Mouse (Mus musculus) G1E-ER4 (cell line): ENCODE results near the gene Zmym4. TPM values are rescaled to one million over a fixed set of nuclear protein-coding genes. Genes with fewer than 3 reads are reported as not detected.

Experiments
- GATA1 ChIP-seq: IDR thresholded peaks from one replicate; pipeline ENCODE4 v1.8.0; 2012; ENCODE audit warnings: low read length, inconsistent platforms
- polyA plus RNA-seq: library from polyadenylated mRNA; stranded (reverse); fragments of >175 nt; gene quantifications from 2 replicates; pipeline ENCODE4 v1.2.3, GENCODE M21; 2012

The Zmym4 gene
- polyA plus RNA-seq, 1 experiment: 3.9 TPM

DNA sequence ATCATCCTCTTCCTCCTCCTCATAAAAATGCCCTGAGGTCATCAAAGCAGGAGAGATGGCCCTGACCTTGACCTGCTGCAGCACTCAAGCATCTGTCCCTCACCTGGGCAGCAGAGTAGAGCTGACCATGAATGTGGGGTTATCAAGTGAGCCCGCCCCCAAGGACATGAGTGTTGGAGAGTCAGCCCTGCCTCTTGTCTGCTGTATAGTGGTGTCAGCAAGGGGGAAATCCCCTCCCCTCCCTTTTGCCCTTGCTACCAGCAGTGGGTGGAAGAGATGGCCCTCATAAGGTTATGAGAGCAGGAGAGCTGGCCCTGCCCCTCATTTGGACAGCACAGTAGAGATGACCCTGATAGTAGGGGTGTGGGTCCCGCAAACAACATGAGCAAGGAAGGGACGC, 10.5 kb downstream of the Zmym4 start:
- TF ChIP-seq GATA1: no peak

DNA sequence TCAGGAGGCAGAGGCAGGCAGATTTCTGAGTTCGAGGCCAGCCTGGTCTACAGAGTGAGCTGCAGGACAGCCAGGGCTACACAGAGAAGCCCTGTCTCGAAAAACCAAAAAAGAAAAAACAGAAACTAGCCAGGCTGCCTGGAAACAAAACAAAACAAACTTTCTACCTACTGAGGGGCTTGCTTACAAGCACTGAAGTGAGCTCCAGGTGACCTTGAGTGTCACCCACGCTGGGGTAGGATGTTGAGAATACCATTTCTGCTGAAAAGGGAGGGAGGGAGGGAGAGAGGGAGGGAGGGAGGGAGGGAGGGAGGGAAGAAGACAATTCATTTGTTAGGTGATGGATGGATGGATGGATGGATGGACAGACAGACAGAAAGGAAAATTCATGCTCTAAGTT, 24.5 kb downstream of the Zmym4 start:
- TF ChIP-seq GATA1: no peak

DNA sequence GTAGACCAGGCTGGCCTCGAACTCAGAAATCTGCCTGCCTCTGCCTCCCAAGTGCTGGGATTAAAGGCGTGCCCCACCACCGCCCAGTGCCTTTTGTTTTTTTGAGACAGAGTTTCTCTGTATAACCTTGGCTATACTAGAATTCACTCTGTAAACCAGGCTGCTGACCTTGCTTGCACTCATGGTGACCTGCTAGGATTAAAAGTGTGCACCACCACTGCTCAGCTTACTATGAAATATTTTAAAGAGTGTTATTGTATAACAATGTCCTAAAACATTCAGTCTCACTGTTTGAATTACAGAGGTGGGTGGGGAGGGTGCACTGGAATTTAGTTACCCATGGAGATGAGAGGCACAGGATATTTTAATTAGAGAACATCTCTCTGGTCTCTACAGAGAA, 25.1 kb downstream of the Zmym4 start:
- TF ChIP-seq GATA1: no peak

DNA sequence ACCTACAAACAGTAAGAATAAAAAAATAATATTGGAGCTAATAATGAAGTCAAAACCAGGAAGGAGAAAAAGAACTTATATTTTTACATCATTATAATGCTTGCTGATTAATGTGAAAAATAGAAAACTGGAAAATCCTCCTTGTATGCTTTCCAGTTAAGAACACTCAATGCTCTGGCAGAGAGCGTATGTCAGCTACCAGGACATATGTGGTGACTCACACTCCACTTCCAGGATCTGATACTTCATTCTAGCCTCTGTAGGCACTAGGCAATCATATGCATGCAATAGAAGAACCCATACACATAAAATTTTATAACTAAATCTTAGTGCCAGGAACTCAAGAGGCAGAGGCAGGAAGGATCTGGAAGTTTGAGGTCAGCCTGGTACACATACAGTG, 40.2 kb downstream of the Zmym4 start:
- TF ChIP-seq GATA1: no peak

DNA sequence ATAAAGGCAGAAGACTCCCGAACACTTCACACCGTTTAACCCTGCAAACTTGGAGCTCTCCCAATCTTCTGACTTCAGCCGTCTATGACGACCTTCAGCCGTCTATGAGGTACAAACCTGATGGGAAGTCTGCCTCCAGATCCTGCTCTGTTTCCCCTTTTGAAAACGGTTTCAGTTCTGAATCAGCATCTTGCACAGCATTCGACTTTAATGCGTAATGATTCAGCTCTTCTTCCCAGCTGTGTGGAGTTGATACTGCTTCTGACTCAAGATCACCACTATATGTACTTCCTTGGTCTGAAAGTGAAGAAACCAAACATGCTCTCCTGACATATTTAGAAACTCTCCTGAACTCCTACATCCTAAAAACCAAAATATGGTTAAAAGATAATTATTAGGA, 78.1 kb downstream of the Zmym4 start:
- TF ChIP-seq GATA1: no peak

DNA sequence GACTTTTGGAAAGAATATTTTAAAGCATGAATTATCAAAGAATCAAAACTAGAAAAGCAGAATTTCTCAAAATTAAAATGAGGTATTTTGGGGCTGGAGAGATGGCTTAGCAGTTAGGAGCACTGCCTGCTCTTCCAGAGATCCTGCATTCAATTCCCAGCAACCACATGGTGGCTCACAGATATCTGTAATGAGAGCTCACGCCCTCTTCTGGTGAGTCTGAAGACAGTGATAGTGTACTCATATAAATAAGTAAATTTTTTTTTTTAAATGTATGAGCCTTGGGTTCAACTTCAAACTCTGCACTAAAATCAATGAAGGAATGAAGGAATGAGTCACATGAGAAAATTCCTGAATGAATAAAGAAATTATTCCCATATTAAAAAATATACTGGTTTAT, 82.0 kb downstream of the Zmym4 start:
- no peak for TF ChIP-seq GATA1

DNA sequence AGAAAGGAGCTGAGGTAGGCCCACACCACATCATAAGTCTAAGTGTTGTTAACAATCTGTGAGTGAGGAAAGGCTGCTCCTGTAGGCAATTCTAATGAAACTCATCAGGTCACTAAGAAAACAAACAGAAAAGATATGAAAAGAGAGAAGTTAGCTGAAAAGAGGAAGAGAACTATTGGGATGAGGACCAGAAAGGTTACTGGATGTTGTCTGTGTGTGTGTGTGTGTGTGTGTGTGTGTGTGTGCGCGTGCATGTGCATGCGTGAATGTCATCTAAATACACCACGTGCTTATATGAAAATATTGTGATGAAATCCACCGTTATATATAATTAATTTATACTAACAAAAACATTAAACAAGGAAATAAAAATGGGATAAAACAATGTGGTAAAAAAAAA, 84.3 kb downstream of the Zmym4 start:
- no peak for TF ChIP-seq GATA1

DNA sequence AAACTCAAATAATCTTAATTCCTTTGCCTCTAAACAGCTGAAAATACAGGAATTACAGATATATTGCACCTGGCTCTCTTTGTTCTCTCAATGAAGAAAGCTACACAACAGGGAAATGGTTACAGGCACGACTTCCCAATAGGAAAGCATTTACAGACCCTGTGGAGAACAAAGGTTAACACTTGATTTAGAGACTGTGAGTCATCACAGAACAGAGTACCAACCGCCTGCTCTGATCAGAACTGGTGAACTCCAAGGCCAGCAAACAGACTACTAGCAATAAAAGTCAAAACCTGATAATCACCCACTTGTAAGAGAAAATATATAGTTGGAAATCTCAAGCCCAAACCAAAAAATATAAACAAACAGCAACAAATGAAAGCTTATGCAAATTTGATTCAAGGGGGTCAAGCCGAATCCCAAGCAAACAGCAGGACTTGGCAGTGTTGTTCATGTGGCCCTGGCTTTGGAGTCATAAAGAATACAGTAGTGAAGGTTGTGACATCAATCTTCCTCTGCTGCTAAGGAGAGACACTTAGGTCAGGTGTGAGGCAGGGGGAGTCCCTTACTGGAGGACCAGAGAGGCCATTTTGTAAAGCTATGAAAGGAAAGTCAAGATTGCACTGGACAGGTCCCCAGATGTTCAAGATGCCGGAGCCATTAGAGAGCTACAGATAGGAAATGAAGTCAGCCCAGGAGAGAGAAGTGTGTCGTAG, 88.2 kb downstream of the Zmym4 start:
- TF ChIP-seq GATA1: no peak

DNA sequence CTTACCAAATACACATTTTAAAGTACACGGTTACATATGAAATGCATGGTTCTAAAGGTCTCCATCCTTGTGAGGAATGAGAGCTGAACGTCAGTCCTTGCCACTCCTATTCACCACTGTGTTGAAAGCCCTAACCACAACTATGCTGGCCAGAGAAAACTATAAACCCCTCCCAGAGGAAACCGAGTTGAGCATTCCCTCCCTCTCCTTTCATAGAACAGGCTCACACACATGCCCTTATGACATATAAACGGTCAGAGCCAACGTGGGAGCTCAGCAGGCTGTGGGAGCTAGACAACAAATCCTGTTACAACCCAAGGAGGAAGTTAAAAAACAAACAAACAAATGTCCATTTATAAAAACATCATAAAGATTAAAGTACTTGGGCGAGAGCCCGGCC, 95.2 kb downstream of the Zmym4 start:
- no peak for TF ChIP-seq GATA1

DNA sequence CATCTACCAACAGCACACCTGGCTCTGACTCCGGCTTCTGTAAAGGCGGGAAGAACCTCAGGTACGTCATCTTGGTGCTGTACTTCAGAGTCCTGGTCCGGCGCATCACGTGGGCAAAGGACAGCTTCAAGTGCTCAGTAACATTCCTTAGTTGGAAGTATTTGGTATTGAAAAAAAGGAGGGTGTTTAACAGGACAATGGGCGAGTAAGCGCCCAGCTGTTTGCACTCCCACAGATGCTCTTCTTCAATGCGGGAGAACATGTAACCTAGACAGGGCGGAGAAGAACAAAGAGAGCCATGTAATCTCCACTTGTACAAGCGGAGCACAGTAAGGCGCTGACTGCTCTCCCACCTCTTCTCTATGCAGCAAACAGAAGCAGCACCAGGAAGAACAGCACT, 99.2 kb downstream of the Zmym4 start:
- TF ChIP-seq GATA1: no peak

DNA sequence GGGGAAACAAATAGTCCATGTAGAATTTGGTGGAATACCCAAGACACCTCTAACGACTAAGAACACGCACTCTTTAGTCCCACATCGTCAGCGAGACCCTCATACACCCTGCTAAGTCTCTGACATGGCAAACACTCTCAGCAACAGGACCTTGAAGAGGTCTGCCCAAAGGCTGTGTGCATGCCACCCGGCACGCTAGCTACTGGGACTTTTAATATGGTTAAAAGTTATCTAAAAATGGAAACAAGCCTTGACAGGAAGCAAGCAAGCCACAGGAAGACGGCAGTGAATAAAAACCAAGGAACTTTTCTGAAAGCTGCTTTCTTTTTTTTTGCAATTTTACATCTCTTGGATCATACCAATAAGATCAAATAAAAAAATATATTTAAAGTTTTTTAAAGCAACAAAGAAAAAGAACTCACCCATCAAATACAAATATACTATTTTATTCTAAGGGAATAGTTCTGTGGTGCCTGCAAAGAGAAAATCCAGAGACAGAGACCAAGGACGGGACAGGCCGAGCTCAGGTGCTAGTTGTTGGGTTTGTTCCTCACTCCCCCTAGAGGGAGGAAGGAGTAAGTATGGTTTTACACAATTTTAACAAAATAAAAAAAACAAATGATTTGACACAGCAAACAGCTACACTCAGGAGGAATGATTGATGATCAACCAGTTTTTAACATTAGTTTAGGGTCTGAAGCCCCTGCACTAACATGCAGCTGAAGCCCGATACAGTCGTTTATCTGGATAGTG, 106.2 kb downstream of the Zmym4 start:
- no peak for TF ChIP-seq GATA1

DNA sequence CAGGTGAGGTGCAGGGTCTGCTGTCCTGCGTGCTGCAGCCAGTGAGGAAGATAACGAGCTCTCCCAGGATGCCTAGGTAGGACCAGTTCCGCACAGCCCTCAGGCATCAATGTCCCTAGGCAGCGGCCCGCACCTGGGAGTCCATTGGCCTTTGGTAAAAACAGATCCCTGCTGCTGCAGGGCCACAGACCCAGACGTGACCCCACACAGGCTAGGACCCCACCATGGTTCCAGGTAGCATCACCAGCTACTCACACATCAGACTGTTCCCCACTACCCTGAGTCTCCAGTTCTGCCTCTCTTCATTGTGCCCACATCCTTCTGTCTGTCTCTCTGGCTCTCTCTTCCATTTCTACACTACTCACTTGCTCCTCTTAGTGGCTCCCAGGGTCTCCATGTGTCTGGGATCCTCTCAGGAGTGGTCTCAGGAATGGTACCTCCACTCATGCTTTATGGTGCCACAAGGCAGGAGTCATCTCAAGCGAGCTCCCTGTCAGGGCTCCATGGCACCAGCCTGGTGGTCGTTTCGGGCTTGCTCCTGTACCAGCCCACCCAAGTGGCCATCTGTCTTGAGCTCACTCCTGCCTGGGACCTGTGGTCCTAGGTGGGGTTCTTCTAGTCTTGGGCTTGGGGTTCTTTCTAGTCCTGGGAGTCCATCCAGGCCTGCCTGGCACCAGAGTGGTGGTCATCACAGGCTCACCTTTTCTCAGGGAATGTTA, 107.5 kb downstream of the Zmym4 start:
- TF ChIP-seq GATA1: no peak

DNA sequence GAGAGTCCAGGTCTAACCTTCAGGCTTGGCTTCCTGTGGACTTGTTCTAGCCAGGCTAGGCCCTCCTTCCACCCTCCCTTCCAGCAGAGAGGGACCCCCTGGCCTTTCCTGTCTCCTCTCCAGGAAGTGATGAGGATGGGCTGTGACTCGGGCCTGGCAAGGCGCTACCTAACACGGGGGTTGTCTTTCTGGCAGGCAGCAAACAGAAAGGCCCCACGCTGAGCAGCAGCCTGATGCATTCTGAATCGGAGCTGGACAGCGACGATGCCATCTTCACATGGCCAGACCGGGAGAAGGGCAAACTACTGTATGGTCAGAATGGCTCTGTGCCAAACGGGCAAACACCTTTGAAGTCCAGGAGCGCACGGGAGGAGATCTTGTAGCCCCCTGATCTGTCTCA, 115.0 kb downstream of the Zmym4 start:
- no peak for TF ChIP-seq GATA1

DNA sequence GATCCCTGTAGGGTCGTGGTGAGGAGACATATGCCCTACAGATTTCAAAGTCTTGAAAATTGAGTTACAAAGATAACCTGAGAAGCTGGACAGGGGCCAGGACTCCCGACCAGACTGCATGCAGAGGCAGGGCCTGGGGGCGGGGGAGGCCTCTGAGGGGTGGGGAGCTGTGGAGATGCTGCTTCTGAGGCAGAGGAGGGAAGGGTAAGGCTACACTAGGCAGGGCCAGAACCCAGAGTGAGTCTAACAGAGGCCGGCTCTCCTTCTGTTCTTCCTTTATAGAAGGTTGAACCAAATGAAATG, 117.2 kb downstream of the Zmym4 start:
- TF ChIP-seq GATA1: no peak

DNA sequence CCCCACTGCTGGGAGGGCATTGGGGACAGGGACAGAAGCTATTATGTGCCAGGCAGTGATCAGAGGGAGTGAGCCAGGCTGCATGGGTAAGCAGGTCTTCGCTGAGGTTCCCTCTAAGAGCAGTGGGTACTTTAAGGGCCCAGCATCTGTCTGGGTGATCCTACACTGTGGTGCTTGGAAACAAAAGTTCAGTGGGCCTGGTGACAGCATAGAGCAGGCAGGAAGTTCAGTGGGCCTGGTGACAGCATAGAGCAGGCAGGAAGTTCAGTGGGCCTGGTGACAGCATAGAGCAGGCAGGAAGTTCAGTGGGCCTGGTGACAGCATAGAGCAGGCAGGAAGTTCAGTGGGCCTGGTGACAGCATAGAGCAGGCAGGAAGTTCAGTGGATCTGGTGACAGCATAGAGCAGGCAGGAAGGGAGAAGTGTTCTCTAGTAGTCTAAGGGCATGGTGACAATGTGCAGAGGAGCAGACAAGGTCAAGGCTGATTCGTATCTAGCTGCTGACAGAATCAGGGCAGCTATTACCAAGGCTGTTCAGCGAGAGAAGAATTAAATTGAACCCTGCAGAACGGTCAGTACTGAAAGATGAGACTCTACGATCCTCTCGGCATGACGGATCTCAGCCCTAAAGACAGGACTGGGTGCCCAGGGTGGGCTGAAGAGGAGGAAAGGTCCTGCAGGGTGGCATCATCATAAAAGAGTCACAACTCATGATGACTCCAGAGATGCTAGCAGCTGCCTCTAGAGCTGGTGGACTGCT, 117.7 kb downstream of the Zmym4 start:
- no peak for TF ChIP-seq GATA1

DNA sequence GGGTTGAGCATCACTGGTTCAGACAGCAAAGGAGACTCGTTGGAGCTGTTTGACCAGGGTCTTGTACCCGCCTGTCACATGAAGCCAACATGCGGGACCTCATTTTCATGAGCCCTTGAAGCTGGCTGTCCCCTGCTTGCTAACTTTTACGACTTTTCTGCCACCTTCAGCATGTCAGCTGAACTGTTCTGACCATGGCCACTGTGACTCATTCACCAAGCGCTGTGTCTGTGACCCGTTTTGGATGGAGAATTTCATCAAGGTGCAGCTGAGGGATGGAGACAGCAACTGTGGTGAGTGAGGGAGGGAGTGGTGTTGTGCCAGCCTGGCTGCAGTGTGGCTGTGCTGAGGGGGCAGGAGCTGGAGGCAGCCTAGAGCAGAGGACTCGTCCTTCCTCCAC, 121.0 kb downstream of the Zmym4 start:
- TF ChIP-seq GATA1: no peak
